Comparison of ENCODE assay signal across 19 mouse cellular contexts in the genomic region with DNA sequence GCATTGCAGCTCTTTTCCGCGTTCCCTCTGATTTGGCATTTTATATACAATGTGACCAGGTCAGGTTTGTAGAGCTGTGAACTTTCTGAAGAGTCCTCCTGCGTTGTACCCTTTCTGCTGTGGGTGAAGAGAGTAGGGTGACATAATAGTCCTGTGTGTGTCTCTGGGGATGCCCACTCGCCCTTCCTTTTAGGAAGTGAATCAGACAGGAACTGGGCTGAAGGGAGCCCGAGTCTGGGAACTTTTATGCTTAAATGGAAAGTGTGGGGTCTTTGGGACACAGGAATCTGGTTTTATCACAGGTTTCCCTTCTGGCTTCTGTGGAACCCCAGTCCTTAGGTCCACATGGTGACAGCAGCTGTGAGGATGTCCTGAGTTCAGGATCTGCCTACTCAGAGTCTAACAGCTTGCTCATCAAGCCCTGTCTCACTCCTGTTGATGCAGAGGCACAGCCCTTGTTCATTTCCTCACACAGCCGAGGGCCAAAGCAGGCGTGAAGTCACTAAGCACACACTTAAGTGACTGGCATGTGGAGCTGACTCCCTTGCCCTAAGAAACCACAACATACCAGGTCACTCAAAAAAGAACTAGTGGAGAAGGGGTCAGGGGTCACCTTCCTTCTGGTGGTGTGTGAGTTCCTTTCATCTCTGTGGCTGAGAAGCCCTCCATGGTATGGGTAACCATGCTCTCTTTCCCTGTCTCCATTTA. TPM values are rescaled to one million over a fixed set of nuclear protein-coding genes. Genes with fewer than 3 reads are reported as not detected.
A peak's percentile ranks its signal among the peaks of the same experiment; 100 is the strongest.
DNase-seq lines count a peak whose midpoint lies in the region; ATAC-seq and TF ChIP-seq lines count a peak whose summit lies in the region.
"Had no signal": no experiment of that assay in that cellular context is flagged by ENCODE, and none has a peak within 500 bp of the region (broad histone marks: within the 10 kb centered on the region; RNA-seq: fewer than 3 reads in every experiment).

No protein-coding gene starts in this region.

- TF ChIP-seq CTCF in heart, adult 2 months (IDR thresholded peaks at IDR 0.05) = no peak
- no peak for TF ChIP-seq CTCF in kidney, postnatal 0 days (IDR thresholded peaks at IDR 0.05; ENCODE audit: low read depth)
- no peak for TF ChIP-seq CTCF in lung, embryonic 14.5 days (IDR thresholded peaks at IDR 0.05; ENCODE audit: low read depth)

- peaks cover 30% of the 10 kb centered on the region for H3K36me3 ChIP-seq in heart, adult 2 months (ENCODE audit: control insufficient read depth, insufficient read depth, low read length)
- H3K36me3 ChIP-seq in kidney, postnatal 0 days (ENCODE audit: insufficient read depth, low read length) = no peaks in the 10 kb centered on the region
- H3K36me3 ChIP-seq in kidney, embryonic 14.5 days (ENCODE audit: control insufficient read depth, insufficient read depth, low read length) = no peaks in the 10 kb centered on the region
- H3K36me3 ChIP-seq in lung, embryonic 14.5 days (ENCODE audit: insufficient read depth) = 0 out of 2 replicates have a peak, but pooled peaks cover 20% of the 10 kb centered on the region
- H3K36me3 ChIP-seq in intestine, embryonic 15.5 days = no peaks in the 10 kb centered on the region
- H3K36me3 ChIP-seq: midbrain, embryonic 15.5 days had no signal

- intact Hi-C loops in heart, adult 2 months (cut with DNase I) = no loop called here
- intact Hi-C loops in heart, postnatal 14 days (cut with DNase I) = no loop called here

- no peaks in the 10 kb centered on the region for H3K27me3 ChIP-seq in heart, adult 2 months (ENCODE audit: control insufficient read depth, insufficient read depth, low read length)
- no peaks in the 10 kb centered on the region for H3K27me3 ChIP-seq in kidney, postnatal 0 days (ENCODE audit: insufficient read depth, low read length)
- no peaks in the 10 kb centered on the region for H3K27me3 ChIP-seq in kidney, embryonic 14.5 days (ENCODE audit: control insufficient read depth, insufficient read depth, low read length)
- H3K27me3 ChIP-seq in lung, embryonic 14.5 days (ENCODE audit: insufficient read depth, low read length) = no peaks in the 10 kb centered on the region
- no peaks in the 10 kb centered on the region for H3K27me3 ChIP-seq in intestine, embryonic 15.5 days (replicated peaks)
- H3K27me3 ChIP-seq: hindbrain, embryonic 15.5 days; kidney, embryonic 15.5 days; midbrain, embryonic 15.5 days had no signal

- H3K27ac ChIP-seq in heart, adult 2 months = peak overlapping the region; percentile 78
- 0 out of 2 replicates have a peak overlapping the region, but pooled peaks have one; percentile 19 for H3K27ac ChIP-seq in kidney, postnatal 0 days
- H3K27ac ChIP-seq in kidney, embryonic 14.5 days (ENCODE audit: low read depth, low read length) = no peak overlapping the region
- peak overlapping the region; percentile 18; the same call in 1 of the 2 replicates for H3K27ac ChIP-seq in lung, embryonic 14.5 days (ENCODE audit: low read depth)
- no peak overlapping the region for H3K27ac ChIP-seq in intestine, embryonic 15.5 days
- H3K27ac ChIP-seq: embryonic facial prominence, embryonic 10.5 days; hindbrain, embryonic 15.5 days; kidney, embryonic 15.5 days; midbrain, embryonic 15.5 days had no signal

- TF ChIP-seq POLR2A in heart, adult 2 months (IDR thresholded peaks at IDR 0.05; ENCODE audit: insufficient read depth, low read depth, low read length) = no peak

- H3K4me3 ChIP-seq in heart, adult 2 months = no peak overlapping the region
- no peak overlapping the region for H3K4me3 ChIP-seq in kidney, postnatal 0 days (replicated peaks; ENCODE audit: low read depth, low read length)
- no peak overlapping the region for H3K4me3 ChIP-seq in kidney, embryonic 14.5 days (ENCODE audit: low read length)
- no peak overlapping the region for H3K4me3 ChIP-seq in lung, embryonic 14.5 days (ENCODE audit: low read depth, low read length)
- no peak overlapping the region for H3K4me3 ChIP-seq in intestine, embryonic 15.5 days (replicated peaks)
- H3K4me3 ChIP-seq: embryonic facial prominence, embryonic 10.5 days; hindbrain, embryonic 15.5 days; kidney, embryonic 15.5 days; midbrain, embryonic 15.5 days had no signal

- H3K9ac ChIP-seq in heart, adult 2 months (ENCODE audit: low read depth, low read length) = no peak overlapping the region
- H3K9ac ChIP-seq in kidney, postnatal 0 days (ENCODE audit: low read depth, low read length) = no peak overlapping the region
- no peak overlapping the region for H3K9ac ChIP-seq in kidney, embryonic 14.5 days (ENCODE audit: low read depth, low read length)
- H3K9ac ChIP-seq in lung, embryonic 14.5 days = no peak overlapping the region
- no peak overlapping the region for H3K9ac ChIP-seq in intestine, embryonic 15.5 days
- H3K9ac ChIP-seq: forebrain, postnatal 0 days; hindbrain, embryonic 15.5 days; kidney, embryonic 15.5 days; midbrain, embryonic 15.5 days had no signal

- ATAC-seq in kidney, postnatal 0 days (replicated peaks; ENCODE audit: low FRiP score, low read depth) = no peak
- ATAC-seq in kidney, embryonic 14.5 days (ENCODE audit: low FRiP score, low TSS enrichment) = no peak
- ATAC-seq in lung, embryonic 14.5 days (ENCODE audit: insufficient read depth) = no peak
- ATAC-seq in intestine, embryonic 15.5 days = no peak
- ATAC-seq: forebrain, postnatal 0 days; midbrain, embryonic 15.5 days had no signal

- no peaks in the 10 kb centered on the region for H3K79me2 ChIP-seq in heart, adult 2 months (replicated peaks; ENCODE audit: control insufficient read depth, insufficient read depth, low read length)

- 40% methylated on average over 7 of the region's 7 CpGs for WGBS in heart, adult 2 months
- WGBS in kidney, postnatal 0 days = 72% methylated on average over 7 of the region's 7 CpGs
- 77% methylated on average over 7 of the region's 7 CpGs for WGBS in kidney, embryonic 14.5 days
- WGBS in lung, embryonic 14.5 days = 63% methylated on average over 7 of the region's 7 CpGs
- WGBS in intestine, embryonic 15.5 days = 80% methylated on average over 7 of the region's 7 CpGs

- no peak overlapping the region for H3K4me2 ChIP-seq in kidney, postnatal 0 days (ENCODE audit: low read length)
- no peak overlapping the region for H3K4me2 ChIP-seq in kidney, embryonic 14.5 days (replicated peaks; ENCODE audit: low read depth, low read length)
- H3K4me2 ChIP-seq in lung, embryonic 14.5 days = no peak overlapping the region
- H3K4me2 ChIP-seq in intestine, embryonic 15.5 days (replicated peaks) = no peak overlapping the region
- H3K4me2 ChIP-seq: hindbrain, embryonic 15.5 days; kidney, embryonic 15.5 days; midbrain, embryonic 15.5 days had no signal

- DNase-seq in heart, adult 2 months = peak in 1 of 2 experiments; percentile 38
- no peak for DNase-seq in heart, postnatal 14 days
- no peak for DNase-seq in kidney, postnatal 0 days (ENCODE audit: low spot score)
- DNase-seq in 416B (ENCODE audit: low read depth) (peak; percentile 60), adipocyte (ENCODE audit: low spot score) (no peak)
- DNase-seq in lung, embryonic 14.5 days = no peak
- DNase-seq: adrenal gland, postnatal 36 days; cerebellum, postnatal 25 days; forebrain, postnatal 0 days; gastrocnemius, postnatal 25 days; right cerebral cortex, postnatal 14 days; thymus, postnatal 14 days had no signal

- H3K4me1 ChIP-seq in heart, adult 2 months (ENCODE audit: control insufficient read depth, insufficient read depth, low read length) = peaks cover 24% of the 10 kb centered on the region
- peaks cover 6% of the 10 kb centered on the region; the same call in 1 of the 2 replicates for H3K4me1 ChIP-seq in kidney, postnatal 0 days (replicated peaks; ENCODE audit: insufficient read depth, low read length)
- H3K4me1 ChIP-seq in kidney, embryonic 14.5 days (ENCODE audit: control insufficient read depth, insufficient read depth, low read length) = no peaks in the 10 kb centered on the region
- H3K4me1 ChIP-seq in lung, embryonic 14.5 days (ENCODE audit: insufficient read depth) = peaks cover 6% of the 10 kb centered on the region; the same call in 1 of the 2 replicates
- H3K4me1 ChIP-seq in intestine, embryonic 15.5 days (replicated peaks) = peaks cover 14% of the 10 kb centered on the region

- no peak for TF ChIP-seq EP300 in heart, adult 2 months (IDR thresholded peaks at IDR 0.05; ENCODE audit: insufficient read depth, low read depth, low read length)

- H3K9me3 ChIP-seq in kidney, postnatal 0 days (replicated peaks; ENCODE audit: low read length) = no peaks in the 10 kb centered on the region
- no peaks in the 10 kb centered on the region for H3K9me3 ChIP-seq in kidney, embryonic 14.5 days (ENCODE audit: control insufficient read depth, low read length)
- H3K9me3 ChIP-seq in lung, embryonic 14.5 days (ENCODE audit: low read depth, low read length) = no peaks in the 10 kb centered on the region
- H3K9me3 ChIP-seq in intestine, embryonic 15.5 days = no peaks in the 10 kb centered on the region
- H3K9me3 ChIP-seq: embryonic facial prominence, embryonic 10.5 days; hindbrain, embryonic 15.5 days; kidney, embryonic 15.5 days; midbrain, embryonic 15.5 days had no signal

RNA-seq across cellular contexts. Expression of a gene that starts 8.3 kb away (rescaled TPM):
- 100 to 1,000 TPM; 148 to 168 TPM for total RNA-seq in heart, adult 2 months (2021)
- 274 and 284 TPM in 2 replicates for polyA plus RNA-seq in heart, adult 2 months (2012; rRNA removed)
- total RNA-seq in heart, postnatal 14 days (2021) = 100 to 1,000 TPM; 151 to 161 TPM
- polyA plus RNA-seq in kidney, postnatal 0 days (2015; fragmentation: Nextera tagmentation; extraction: Ambion mirVana) = 85.9 and 99.0 TPM in 2 replicates
- polyA plus RNA-seq in kidney, embryonic 14.5 days (2014; fragmentation: Nextera tagmentation; extraction: Ambion mirVana) = 54.0 and 89.2 TPM in 2 replicates
- polyA plus RNA-seq in lung, embryonic 14.5 days (2014; fragmentation: Nextera tagmentation; extraction: Ambion mirVana) = 88.0 and 88.8 TPM in 2 replicates
- 71.2 and 77.9 TPM in 2 replicates for polyA plus RNA-seq in intestine, embryonic 15.5 days (2015; fragmentation: Nextera tagmentation; extraction: Ambion mirVana)

RNA-seq across cellular contexts. Expression of a gene that starts 14.2 kb away (rescaled TPM):
- 10 to 100 TPM; 17.2 to 18.3 TPM for total RNA-seq in heart, adult 2 months (2021)
- 18.2 and 24.5 TPM in 2 replicates for polyA plus RNA-seq in heart, adult 2 months (2012; rRNA removed)
- total RNA-seq in heart, postnatal 14 days (2021) = 10 to 100 TPM; 21.3 to 23.1 TPM
- polyA plus RNA-seq in kidney, postnatal 0 days (2015; fragmentation: Nextera tagmentation; extraction: Ambion mirVana) = 39.4 and 41.5 TPM in 2 replicates
- polyA plus RNA-seq in kidney, embryonic 14.5 days (2014; fragmentation: Nextera tagmentation; extraction: Ambion mirVana) = 37.2 and 39.7 TPM in 2 replicates
- polyA plus RNA-seq in lung, embryonic 14.5 days (2014; fragmentation: Nextera tagmentation; extraction: Ambion mirVana) = 38.7 and 39.3 TPM in 2 replicates
- 34.0 and 36.1 TPM in 2 replicates for polyA plus RNA-seq in intestine, embryonic 15.5 days (2015; fragmentation: Nextera tagmentation; extraction: Ambion mirVana)

RNA-seq across cellular contexts. Expression of a gene that starts 44.2 kb away (rescaled TPM):
- total RNA-seq in heart, adult 2 months (2021) = 10 to 100 TPM; 16.7 to 17.1 TPM
- 38.9 and 44.5 TPM in 2 replicates for polyA plus RNA-seq in heart, adult 2 months (2012; rRNA removed)
- total RNA-seq in heart, postnatal 14 days (2021) = 10 to 100 TPM; 31.4 to 32.3 TPM
- polyA plus RNA-seq in kidney, postnatal 0 days (2015; fragmentation: Nextera tagmentation; extraction: Ambion mirVana) = 152 and 161 TPM in 2 replicates
- polyA plus RNA-seq in kidney, embryonic 14.5 days (2014; fragmentation: Nextera tagmentation; extraction: Ambion mirVana) = 153 and 160 TPM in 2 replicates
- polyA plus RNA-seq in lung, embryonic 14.5 days (2014; fragmentation: Nextera tagmentation; extraction: Ambion mirVana) = 145 and 154 TPM in 2 replicates
- 128 and 143 TPM in 2 replicates for polyA plus RNA-seq in intestine, embryonic 15.5 days (2015; fragmentation: Nextera tagmentation; extraction: Ambion mirVana)

RNA-seq across cellular contexts. Expression of a gene that starts 59.1 kb away (rescaled TPM):
- not detected for total RNA-seq in heart, adult 2 months (2021)
- 0.23 TPM in 1 of 2 replicates, not detected in the other for polyA plus RNA-seq in heart, adult 2 months (2012; rRNA removed)
- under 1 TPM in 1 of 2 experiments, not detected in 1; 0.14 TPM for total RNA-seq in heart, postnatal 14 days (2021)
- polyA plus RNA-seq in kidney, postnatal 0 days (2015; fragmentation: Nextera tagmentation; extraction: Ambion mirVana) = 0.14 TPM in 1 of 2 replicates, not detected in the other
- polyA plus RNA-seq in kidney, embryonic 14.5 days (2014; fragmentation: Nextera tagmentation; extraction: Ambion mirVana) = 0.89 TPM in 1 of 2 replicates, not detected in the other
- 1.0 and 1.1 TPM in 2 replicates for polyA plus RNA-seq in lung, embryonic 14.5 days (2014; fragmentation: Nextera tagmentation; extraction: Ambion mirVana)
- polyA plus RNA-seq in intestine, embryonic 15.5 days (2015; fragmentation: Nextera tagmentation; extraction: Ambion mirVana) = 0.23 TPM in 2 replicates
- total RNA-seq: adrenal gland, postnatal 36 days; forebrain, postnatal 0 days; gastrocnemius, postnatal 25 days; left cerebral cortex, postnatal 36 days had no signal

Comparison
In these comparisons a context has a peak if more than half of its experiments do, and no peak if none do; other contexts are left out.
1. H3K27ac ChIP-seq: peak in heart, adult 2 months (single experiment), kidney, postnatal 0 days (single experiment) and lung, embryonic 14.5 days (single experiment); none in kidney, embryonic 14.5 days (single experiment) and intestine, embryonic 15.5 days (single experiment).